Mouse (Mus musculus) thymus, adult 2 months (tissue): ENCODE measurements around the gene Rxra.

Experiments
- CTCF ChIP-seq: fragments of 200-500 bp; IDR thresholded peaks from 2 replicates; pipeline ENCODE4 v1.5.1; 2012; ENCODE audit warnings: mild to moderate bottlenecking, control low read depth, low read length, moderate library complexity, borderline replicate concordance; ENCODE audit not compliant: control insufficient read depth, poor library complexity, insufficient read depth; ENCODE audit errors: extremely low read depth
- POLR2A ChIP-seq: fragments of 200-500 bp; IDR thresholded peaks from 2 replicates; pipeline ENCODE4 v1.6.1; 2012; ENCODE audit warnings: mild to moderate bottlenecking, low read length, control low read depth, moderate library complexity; ENCODE audit not compliant: control insufficient read depth, poor library complexity, insufficient read depth; ENCODE audit errors: extremely low read depth

DNA sequence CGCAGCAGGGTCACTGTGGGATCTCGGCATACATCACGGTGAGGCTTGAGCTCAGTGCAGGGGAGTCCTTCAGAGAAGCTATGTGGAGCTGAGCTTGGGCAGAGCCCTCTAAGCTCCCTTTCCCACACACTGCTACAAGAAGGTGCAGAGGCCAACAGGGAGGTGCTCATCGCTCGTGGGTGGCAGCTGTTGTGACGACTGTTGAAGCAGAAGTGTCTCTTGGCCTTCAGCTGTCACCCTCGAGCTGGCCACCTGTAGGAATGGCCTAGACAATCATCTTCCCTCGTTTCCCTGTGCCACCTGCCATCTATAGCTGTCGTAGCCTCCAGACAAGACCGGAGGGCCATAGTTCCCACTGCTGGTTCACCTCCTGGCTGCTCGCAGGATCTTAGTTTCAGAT lies 72.7 kb downstream of the Rxra start:
- no peak for TF ChIP-seq CTCF
- TF ChIP-seq POLR2A, result no peak
